Mouse (Mus musculus): ENCODE results near the gene 1700061G19Rik. TPM values are rescaled to one million over a fixed set of nuclear protein-coding genes. Genes with fewer than 3 reads are reported as not detected.

The 1700061G19Rik gene
- 0.50 and 0.56 TPM in 2 replicates for polyA plus RNA-seq (2014; fragmentation: Nextera tagmentation; extraction: Ambion mirVana)

DNA sequence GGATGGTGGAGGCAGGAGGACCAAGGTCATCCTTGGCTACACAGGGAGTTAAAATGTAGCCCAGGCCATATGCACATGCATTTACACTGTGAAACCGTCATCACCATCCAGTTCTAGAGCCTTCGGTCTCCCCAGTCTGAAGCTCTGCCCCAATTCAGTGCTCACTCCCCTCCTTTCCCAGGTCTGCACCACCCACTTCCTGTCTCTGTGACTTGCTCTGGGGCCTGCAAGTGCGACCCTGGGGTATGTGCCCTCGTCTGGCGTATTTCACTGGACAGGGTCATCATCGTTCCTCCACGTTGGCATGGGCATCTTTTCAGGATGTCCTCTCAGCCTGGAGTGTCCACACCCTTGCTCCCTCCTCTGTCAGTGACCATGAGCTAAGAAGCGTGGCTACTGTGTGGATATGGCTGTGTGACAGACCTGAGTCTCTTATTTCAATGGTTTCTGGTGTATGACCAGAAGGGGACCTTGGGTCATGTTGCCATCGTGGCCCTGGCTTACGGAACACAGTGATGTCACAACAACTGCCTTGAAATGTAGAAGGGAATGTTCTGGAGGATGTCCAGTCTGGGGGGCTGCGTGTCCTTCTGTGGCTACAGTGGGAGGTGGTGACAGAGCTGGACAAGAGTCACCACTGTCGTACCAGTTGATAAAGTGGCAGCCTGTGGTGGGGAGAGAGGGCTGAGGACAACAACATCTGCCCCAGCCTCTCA lies at the start of gene 1700061G19Rik:
Gene 1700061G19Rik (plus strand): TSS at position 542 of the 716 bp plus-strand sequence.
- H3K4me3 ChIP-seq (ENCODE audit: low read depth, low read length), result no peak within 1 kb of the TSS
- no peaks in the 10 kb centered on the region for H3K27me3 ChIP-seq (ENCODE audit: control insufficient read depth, insufficient read depth, low read length)
- no peaks in the 10 kb centered on the region for H3K4me1 ChIP-seq (ENCODE audit: control insufficient read depth, insufficient read depth, low read length)
- H3K27ac ChIP-seq (ENCODE audit: low read depth, low read length), result no peak within 1 kb of the TSS
- WGBS, result 89% methylated on average over 12 of the region's 12 CpGs
- ATAC-seq (ENCODE audit: low read depth), result no peak
- no peak within 1 kb of the TSS for H3K9ac ChIP-seq (replicated peaks; ENCODE audit: low read depth, low read length)
- H3K9me3 ChIP-seq (ENCODE audit: control insufficient read depth, low read length), result no peaks in the 10 kb centered on the region
- H3K36me3 ChIP-seq (ENCODE audit: control insufficient read depth, insufficient read depth, low read length), result no peaks in the 10 kb centered on the region
- no peak within 1 kb of the TSS for H3K4me2 ChIP-seq (ENCODE audit: low read depth, low read length)

DNA sequence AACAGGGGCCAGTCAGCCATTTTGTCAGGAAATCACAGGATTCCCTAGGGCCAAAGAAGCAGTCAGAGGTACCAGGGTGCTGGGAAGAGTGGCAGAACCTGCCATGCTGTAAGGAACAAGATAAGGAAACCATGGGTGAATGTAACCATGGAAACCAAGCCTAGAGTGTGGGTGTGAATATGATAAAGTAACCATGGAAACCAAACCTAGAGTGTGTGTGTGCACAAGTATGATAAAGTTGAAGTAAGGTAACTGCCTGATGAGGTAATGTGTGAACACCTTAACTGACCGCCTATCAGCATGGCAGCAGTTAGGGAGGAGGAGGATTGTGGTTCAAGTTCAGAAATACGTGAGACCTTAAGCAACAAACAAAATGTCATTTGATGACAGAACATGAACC lies 48.6 kb upstream of the 1700061G19Rik start:
- H3K27me3 ChIP-seq (ENCODE audit: control insufficient read depth, insufficient read depth, low read length), result no peaks in the 10 kb centered on the region
- no peak overlapping the region for H3K9ac ChIP-seq (replicated peaks; ENCODE audit: low read depth, low read length)
- H3K4me1 ChIP-seq (ENCODE audit: control insufficient read depth, insufficient read depth, low read length), result 0 out of 2 replicates have a peak, but pooled peaks cover 5% of the 10 kb centered on the region
- H3K4me3 ChIP-seq (ENCODE audit: low read depth, low read length), result no peak overlapping the region
- no peak overlapping the region for H3K27ac ChIP-seq (ENCODE audit: low read depth, low read length)
- H3K9me3 ChIP-seq (ENCODE audit: control insufficient read depth, low read length), result no peaks in the 10 kb centered on the region
- H3K36me3 ChIP-seq (ENCODE audit: control insufficient read depth, insufficient read depth, low read length), result no peaks in the 10 kb centered on the region
- no peak overlapping the region for H3K4me2 ChIP-seq (ENCODE audit: low read depth, low read length)
- no peak for ATAC-seq (ENCODE audit: low read depth)
- 98% methylated on average over 2 of the region's 2 CpGs for WGBS

DNA sequence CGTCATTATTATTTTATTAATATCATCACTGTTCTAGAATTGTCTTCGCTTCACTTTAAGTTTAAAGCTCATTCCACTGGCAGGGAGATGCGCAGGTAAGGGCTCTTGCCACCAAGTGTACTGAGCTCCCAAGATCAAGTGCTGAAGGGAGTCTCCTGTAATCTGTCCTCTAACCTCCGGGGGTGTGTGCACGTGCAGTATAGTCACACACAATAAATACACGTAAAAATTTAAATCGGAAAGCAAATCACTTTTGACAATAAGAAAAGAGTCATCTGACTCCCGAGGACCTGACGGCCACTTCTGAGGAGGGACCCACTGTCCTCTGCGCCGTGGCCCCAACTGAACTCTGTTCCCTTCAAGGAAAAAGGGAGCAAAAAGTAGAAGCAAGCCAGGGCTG lies 46.1 kb upstream of the 1700061G19Rik start:
- ATAC-seq (ENCODE audit: low read depth), result no peak

DNA sequence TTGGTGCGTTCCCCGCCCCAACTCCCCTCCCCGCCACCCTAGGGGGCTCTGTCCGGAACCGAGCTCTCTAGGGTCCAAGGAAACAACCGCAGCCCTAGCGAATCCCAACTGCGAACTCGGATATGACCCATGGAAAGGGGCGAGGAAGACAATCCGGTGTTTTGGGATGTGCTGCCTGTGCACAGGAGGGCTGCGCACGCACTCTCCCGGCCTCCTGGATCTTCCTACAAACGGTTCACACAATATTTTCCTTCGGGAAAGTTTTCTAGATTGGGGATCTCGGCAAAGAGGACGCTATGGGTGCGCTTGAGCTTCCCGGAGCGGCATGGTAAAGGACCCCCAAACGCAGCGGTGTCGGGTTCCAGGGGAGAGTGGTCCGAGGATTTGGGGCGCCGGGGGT lies 45.5 kb upstream of the 1700061G19Rik start:
- under 1% methylated on average over 27 of the region's 27 CpGs for WGBS
- no peak for ATAC-seq (ENCODE audit: low read depth)
- no peaks in the 10 kb centered on the region for H3K9me3 ChIP-seq (ENCODE audit: control insufficient read depth, low read length)
- peak overlapping the region; percentile 39; the same call in 1 of the 2 replicates for H3K9ac ChIP-seq (replicated peaks; ENCODE audit: low read depth, low read length)
- H3K4me2 ChIP-seq (ENCODE audit: low read depth, low read length), result peak overlapping the region; percentile 71
- no peak overlapping the region for H3K27ac ChIP-seq (ENCODE audit: low read depth, low read length)
- H3K4me3 ChIP-seq (ENCODE audit: low read depth, low read length), result peak overlapping the region; percentile 60
- no peaks in the 10 kb centered on the region for H3K27me3 ChIP-seq (ENCODE audit: control insufficient read depth, insufficient read depth, low read length)
- 0 out of 2 replicates have a peak, but pooled peaks cover 5% of the 10 kb centered on the region for H3K4me1 ChIP-seq (ENCODE audit: control insufficient read depth, insufficient read depth, low read length)
- H3K36me3 ChIP-seq (ENCODE audit: control insufficient read depth, insufficient read depth, low read length), result no peaks in the 10 kb centered on the region

More for the DNA sequence above, 46.1 kb upstream of the 1700061G19Rik start:
- Histone ChIP-seq H3K27me3 (ENCODE audit: control insufficient read depth, insufficient read depth, low read length) (no peaks in the 10 kb centered on the region), H3K9ac (replicated peaks; ENCODE audit: low read depth, low read length) (no peak overlapping the region), H3K4me3 (ENCODE audit: low read depth, low read length) (peak overlapping the region; percentile 60), H3K27ac (ENCODE audit: low read depth, low read length) (no peak overlapping the region), H3K36me3 (ENCODE audit: control insufficient read depth, insufficient read depth, low read length) (no peaks in the 10 kb centered on the region), H3K4me2 (ENCODE audit: low read depth, low read length) (peak overlapping the region; percentile 71), H3K4me1 (ENCODE audit: control insufficient read depth, insufficient read depth, low read length) (0 out of 2 replicates have a peak, but pooled peaks cover 5% of the 10 kb centered on the region), H3K9me3 (ENCODE audit: control insufficient read depth, low read length) (no peaks in the 10 kb centered on the region)
- WGBS, result 27% methylated on average over 11 of the region's 11 CpGs

DNA sequence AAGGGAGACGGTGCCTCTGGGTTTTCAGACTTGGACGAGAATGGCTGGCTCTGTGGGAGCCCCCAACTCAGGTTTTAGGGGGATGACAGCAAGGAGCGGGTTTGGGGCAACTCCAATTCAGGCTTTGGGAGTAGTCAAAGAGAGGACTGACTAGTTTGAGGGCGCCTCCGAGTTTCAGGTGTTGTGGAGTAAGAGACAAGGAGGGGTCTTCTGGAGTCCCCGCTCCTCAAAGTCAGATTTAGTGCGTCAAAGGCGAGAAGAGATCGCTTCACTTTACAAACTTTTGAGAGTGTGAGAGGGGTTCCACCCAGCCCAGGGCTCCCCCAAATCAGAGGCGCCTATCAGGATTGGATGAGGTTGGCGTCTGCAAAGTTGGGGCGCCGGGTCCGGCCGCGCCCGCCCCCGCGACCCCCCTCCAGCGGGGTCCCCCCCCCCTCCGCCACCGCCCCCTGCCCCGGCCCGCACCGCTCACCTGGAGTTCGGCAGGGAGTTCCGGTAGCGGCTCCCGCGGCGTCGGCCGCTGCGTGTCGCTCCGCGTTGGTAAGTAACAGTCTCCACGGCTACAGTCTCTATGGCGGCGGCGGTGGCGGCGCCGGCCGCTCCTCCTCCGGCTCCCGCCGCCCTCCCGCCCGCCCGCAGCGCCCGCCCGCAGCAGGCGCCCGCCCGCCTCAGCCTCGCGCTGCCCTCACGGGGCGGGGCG lies 44.7 kb upstream of the 1700061G19Rik start, which contains the start of gene Rfx2:
Gene Rfx2 (minus strand): TSS at position 603 of the 700 bp plus-strand sequence.
- H3K4me1 ChIP-seq (ENCODE audit: control insufficient read depth, insufficient read depth, low read length), result 0 out of 2 replicates have a peak, but pooled peaks cover 5% of the 10 kb centered on the region
- H3K9ac ChIP-seq (replicated peaks; ENCODE audit: low read depth, low read length), result peak within 1 kb of the TSS; percentile 44
- 0% methylated on average over 35 of the region's 62 CpGs for WGBS
- H3K9me3 ChIP-seq (ENCODE audit: control insufficient read depth, low read length), result no peaks in the 10 kb centered on the region
- no peaks in the 10 kb centered on the region for H3K36me3 ChIP-seq (ENCODE audit: control insufficient read depth, insufficient read depth, low read length)
- no peak within 1 kb of the TSS for H3K27ac ChIP-seq (ENCODE audit: low read depth, low read length)
- peak within 1 kb of the TSS; percentile 60 for H3K4me3 ChIP-seq (ENCODE audit: low read depth, low read length)
- ATAC-seq (ENCODE audit: low read depth), result no peak; the same call in 1 of the 2 replicates
- no peaks in the 10 kb centered on the region for H3K27me3 ChIP-seq (ENCODE audit: control insufficient read depth, insufficient read depth, low read length)
- peak within 1 kb of the TSS; percentile 71 for H3K4me2 ChIP-seq (ENCODE audit: low read depth, low read length)

DNA sequence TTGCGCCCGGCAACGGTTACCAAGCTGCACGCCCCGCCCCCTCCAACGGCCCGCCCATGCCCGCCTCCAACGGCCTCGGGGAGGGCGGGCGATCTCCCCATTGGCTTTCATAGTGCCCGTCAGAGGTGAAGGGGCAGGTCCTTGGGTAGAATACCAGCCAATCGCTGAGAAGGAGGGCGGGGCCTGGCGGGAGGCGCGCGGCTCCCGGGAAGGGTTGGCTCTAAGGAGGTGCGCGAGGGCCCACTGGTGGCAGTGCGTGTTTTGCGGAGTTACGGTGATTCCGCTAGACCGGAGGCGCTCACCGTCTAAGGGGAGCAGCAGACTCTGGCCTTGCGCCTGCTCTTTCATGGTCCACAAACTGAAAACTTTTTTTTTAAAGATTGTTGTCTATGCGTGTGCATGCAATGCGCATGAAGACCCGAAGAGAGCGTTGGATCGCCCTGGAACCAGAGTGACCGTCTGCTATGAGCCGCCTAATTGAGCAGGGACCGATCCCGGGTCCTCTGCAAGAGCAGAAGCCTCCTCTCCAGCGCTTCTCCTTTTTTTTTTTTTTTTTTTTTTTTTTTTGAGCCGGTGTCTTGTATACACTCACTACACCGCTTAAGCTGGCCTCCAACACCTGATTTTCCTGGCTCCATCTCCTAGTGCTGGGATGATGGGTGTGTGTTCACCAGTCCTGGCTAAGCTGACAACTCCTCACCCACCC lies 44.0 kb upstream of the 1700061G19Rik start:
- no peaks in the 10 kb centered on the region for H3K27me3 ChIP-seq (ENCODE audit: control insufficient read depth, insufficient read depth, low read length)
- under 1% methylated on average over 42 of the region's 42 CpGs for WGBS
- peak; percentile 98 for ATAC-seq (ENCODE audit: low read depth)
- H3K4me1 ChIP-seq (ENCODE audit: control insufficient read depth, insufficient read depth, low read length), result 0 out of 2 replicates have a peak, but pooled peaks cover 5% of the 10 kb centered on the region
- peak overlapping the region; percentile 71 for H3K4me2 ChIP-seq (ENCODE audit: low read depth, low read length)
- H3K9me3 ChIP-seq (ENCODE audit: control insufficient read depth, low read length), result no peaks in the 10 kb centered on the region
- peak overlapping the region; percentile 60 for H3K4me3 ChIP-seq (ENCODE audit: low read depth, low read length)
- H3K27ac ChIP-seq (ENCODE audit: low read depth, low read length), result no peak overlapping the region
- H3K9ac ChIP-seq (replicated peaks; ENCODE audit: low read depth, low read length), result no peak overlapping the region
- H3K36me3 ChIP-seq (ENCODE audit: control insufficient read depth, insufficient read depth, low read length), result no peaks in the 10 kb centered on the region

DNA sequence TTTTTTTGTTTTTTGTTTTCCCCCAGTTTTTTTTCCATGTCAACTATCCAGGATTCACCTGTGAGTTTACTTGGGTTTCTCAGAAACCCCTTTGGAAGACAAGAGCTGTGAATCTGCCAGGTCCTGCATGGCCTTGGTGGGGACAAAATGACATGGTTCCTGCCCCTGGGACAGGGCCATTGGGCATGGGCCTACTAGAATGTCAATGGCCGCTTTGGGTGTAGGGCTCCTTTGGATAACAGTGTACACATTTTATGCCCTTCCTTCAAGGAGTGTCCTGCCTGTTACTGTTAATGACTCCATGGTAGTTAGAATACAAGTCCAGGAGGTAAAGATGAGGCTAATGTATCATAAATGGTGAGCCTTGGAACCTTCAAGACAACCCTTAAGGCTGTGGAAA lies 42.4 kb upstream of the 1700061G19Rik start:
- ATAC-seq (ENCODE audit: low read depth), result no peak
- Histone ChIP-seq H3K27ac (ENCODE audit: low read depth, low read length) (no peak overlapping the region), H3K4me2 (ENCODE audit: low read depth, low read length) (no peak overlapping the region), H3K9me3 (ENCODE audit: control insufficient read depth, low read length) (no peaks in the 10 kb centered on the region), H3K9ac (replicated peaks; ENCODE audit: low read depth, low read length) (no peak overlapping the region), H3K36me3 (ENCODE audit: control insufficient read depth, insufficient read depth, low read length) (no peaks in the 10 kb centered on the region), H3K27me3 (ENCODE audit: control insufficient read depth, insufficient read depth, low read length) (no peaks in the 10 kb centered on the region), H3K4me3 (ENCODE audit: low read depth, low read length) (no peak overlapping the region), H3K4me1 (ENCODE audit: control insufficient read depth, insufficient read depth, low read length) (0 out of 2 replicates have a peak, but pooled peaks cover 5% of the 10 kb centered on the region)
- WGBS, result 82% methylated on average over 1 of the region's 1 CpGs

DNA sequence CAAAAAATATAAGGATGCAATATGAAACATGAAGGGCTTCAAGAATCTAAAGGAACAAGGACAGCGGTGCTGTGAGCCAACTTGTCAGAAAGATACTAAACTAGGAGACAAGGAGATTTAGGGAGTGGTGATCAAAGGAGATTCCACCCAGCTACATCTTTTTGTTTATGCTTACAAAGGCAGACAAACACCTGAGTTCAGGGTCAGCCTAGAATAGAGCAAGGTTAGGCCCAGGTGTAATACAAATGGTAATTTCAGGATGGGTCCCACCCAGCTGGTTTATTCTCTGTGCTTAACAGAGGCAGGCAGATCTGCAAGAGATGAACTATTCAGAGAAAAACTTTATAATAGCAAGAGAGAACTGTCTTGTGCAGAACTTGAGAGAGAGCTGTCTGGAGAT lies 41.9 kb upstream of the 1700061G19Rik start:
- no peak for ATAC-seq (ENCODE audit: low read depth)
- 0 out of 2 replicates have a peak, but pooled peaks cover 5% of the 10 kb centered on the region for H3K4me1 ChIP-seq (ENCODE audit: control insufficient read depth, insufficient read depth, low read length)
- H3K4me3 ChIP-seq (ENCODE audit: low read depth, low read length), result no peak overlapping the region

More for the DNA sequence above, 41.9 kb upstream of the 1700061G19Rik start:
- H3K27me3 ChIP-seq (ENCODE audit: control insufficient read depth, insufficient read depth, low read length), result no peaks in the 10 kb centered on the region
- no peaks in the 10 kb centered on the region for H3K9me3 ChIP-seq (ENCODE audit: control insufficient read depth, low read length)
- WGBS, result 92% methylated on average over 1 of the region's 1 CpGs
- H3K9ac ChIP-seq (replicated peaks; ENCODE audit: low read depth, low read length), result no peak overlapping the region
- no peak overlapping the region for H3K27ac ChIP-seq (ENCODE audit: low read depth, low read length)
- H3K4me2 ChIP-seq (ENCODE audit: low read depth, low read length), result no peak overlapping the region
- no peaks in the 10 kb centered on the region for H3K36me3 ChIP-seq (ENCODE audit: control insufficient read depth, insufficient read depth, low read length)
